Mouse (Mus musculus) stomach, embryonic 16.5 days (tissue): ENCODE measurements around the gene Tmem266. TPM values are rescaled to one million over a fixed set of nuclear protein-coding genes. Genes with fewer than 3 reads are reported as not detected.

Source experiments
- ATAC-seq: fragments of 200-750 bp; cut with Nextera tagmentation; 2 replicates; pipeline ENCODE4 v1.8.0; 2017; ENCODE audit warnings: moderate number of reproducible peaks, moderate TSS enrichment; ENCODE audit not compliant: insufficient read depth, low FRiP score
- H3K27ac ChIP-seq: fragments of 300-500 bp; sonication (generic); 2 replicates; pipeline ENCODE4 v1.5.1; 2014; ENCODE audit warnings: low read length
- H3K27me3 ChIP-seq: fragments of 300-500 bp; sonication (generic); 2 replicates; pipeline ENCODE4 v1.6.1; 2014; ENCODE audit warnings: low read length, control low read depth, mixed read lengths; ENCODE audit not compliant: control insufficient read depth, insufficient read depth
- H3K36me3 ChIP-seq: fragments of 300-500 bp; sonication (generic); 2 replicates; pipeline ENCODE4 v1.6.1; 2014; ENCODE audit warnings: low read length; ENCODE audit not compliant: control insufficient read depth, insufficient read depth
- H3K4me1 ChIP-seq: fragments of 300-500 bp; sonication (generic); 2 replicates; pipeline ENCODE4 v1.6.1; 2014; ENCODE audit warnings: low read length, control low read depth, mixed read lengths; ENCODE audit not compliant: control insufficient read depth, insufficient read depth
- H3K4me2 ChIP-seq: fragments of 300-500 bp; sonication (generic); 2 replicates; pipeline ENCODE4 v1.6.1; 2014; ENCODE audit warnings: low read depth, low read length, mixed read lengths
- H3K4me3 ChIP-seq: fragments of 300-500 bp; sonication (generic); replicated peaks from 2 replicates; pipeline ENCODE4 v1.5.1; 2014; ENCODE audit warnings: mild to moderate bottlenecking, low read length
- H3K9ac ChIP-seq: fragments of 300-500 bp; sonication (generic); 2 replicates; pipeline ENCODE4 v1.6.1; 2014; ENCODE audit warnings: low read length
- H3K9me3 ChIP-seq: fragments of 300-500 bp; sonication (generic); replicated peaks from 2 replicates; pipeline ENCODE4 v1.6.1; 2016; ENCODE audit warnings: low read length, control low read depth; ENCODE audit not compliant: control insufficient read depth
- WGBS: fragments of 180-500 bp; shearing (Covaris S2); extraction: QIAGEN DNeasy Blood & Tissue Kit; methylation state at CpG from one replicate; pipeline ENCODE4 v1.1.7; 2014; 5-methylcytosine and 5-hydroxymethylcytosine counted together
- polyA plus RNA-seq: library from polyadenylated mRNA; unstranded; fragments of >200 nt; fragmentation: Nextera tagmentation; extraction: Ambion mirVana; gene quantifications from 2 replicates; pipeline ENCODE4 v1.2.1, GENCODE M21; 2015

Tmem266 gene
- polyA plus RNA-seq, 1 experiment from 2014 or later = 1.2 TPM

DNA sequence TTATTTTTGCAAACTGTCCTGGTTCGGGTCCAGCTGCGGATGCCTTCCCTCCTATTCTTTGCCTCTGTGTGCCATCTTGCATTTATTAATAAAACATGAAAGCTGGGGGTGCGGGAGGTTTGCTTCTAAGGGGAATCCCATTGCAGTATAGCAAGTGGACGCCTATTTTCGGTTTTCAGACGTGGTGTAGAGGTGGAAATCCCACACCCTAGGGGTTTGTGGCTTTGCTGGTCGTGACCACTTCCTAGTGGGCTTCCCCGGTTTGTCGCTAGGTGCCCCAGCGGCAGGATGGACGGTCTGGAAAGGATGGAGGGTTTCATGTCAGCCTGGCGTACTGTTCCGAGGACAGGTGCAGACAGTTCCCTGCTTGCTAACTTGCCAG lies 512 bp downstream of the Tmem266 start:
- peak overlapping the region; percentile 82 for H3K4me3 ChIP-seq
- 0 out of 2 replicates have a peak, but pooled peaks have one; percentile 16 for ATAC-seq
- 1% methylated on average over 13 of the region's 13 CpGs for WGBS
- peaks cover 13% of the 10 kb centered on the region for H3K27me3 ChIP-seq
- H3K4me1 ChIP-seq = no peaks in the 10 kb centered on the region; the same call in 1 of the 2 replicates
- H3K9me3 ChIP-seq = no peaks in the 10 kb centered on the region
- H3K4me2 ChIP-seq = peak overlapping the region; percentile 94
- peak overlapping the region; percentile 83 for H3K9ac ChIP-seq
- H3K27ac ChIP-seq = no peak overlapping the region
- no peaks in the 10 kb centered on the region for H3K36me3 ChIP-seq

DNA sequence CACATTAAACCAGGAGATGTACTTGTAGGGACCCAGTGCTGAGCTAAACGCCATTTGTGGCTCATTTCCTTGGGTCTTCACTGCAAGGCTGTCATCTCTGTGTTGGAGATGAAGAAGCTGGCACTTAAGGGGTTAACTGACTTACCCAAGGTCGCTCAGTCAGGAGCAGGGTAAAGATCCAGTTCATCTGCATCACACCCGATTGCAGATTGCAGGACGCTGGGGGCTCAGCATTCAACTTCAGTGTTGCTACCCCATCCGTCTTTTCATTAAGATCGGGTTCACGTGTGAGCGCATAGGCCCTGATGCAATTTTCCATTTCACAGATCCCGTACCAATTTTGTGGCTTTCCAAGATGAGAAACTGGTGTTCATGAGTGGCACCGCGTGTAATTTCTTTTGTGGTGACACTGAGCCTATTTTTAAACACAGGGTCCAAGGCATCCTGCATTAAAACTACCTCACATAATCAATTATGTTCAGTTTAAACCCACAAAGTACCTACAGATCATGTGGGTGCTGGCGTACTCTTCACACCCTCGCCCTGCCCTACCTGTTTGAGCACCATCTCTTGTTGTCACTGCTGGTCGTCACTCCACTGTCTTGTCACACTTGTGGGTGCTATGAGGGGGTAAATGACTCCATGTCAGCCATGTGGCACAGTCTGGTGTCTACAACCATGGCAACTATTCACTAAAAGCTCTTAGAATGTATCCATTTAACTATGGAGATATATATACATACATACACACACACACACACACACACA lies 1.6 kb downstream of the Tmem266 start:
- H3K4me3 ChIP-seq = no peak overlapping the region
- no peak overlapping the region for H3K27ac ChIP-seq
- H3K4me2 ChIP-seq = no peak overlapping the region
- no peak for ATAC-seq
- H3K27me3 ChIP-seq = peaks cover 13% of the 10 kb centered on the region
- H3K9ac ChIP-seq = 0 out of 2 replicates have a peak overlapping the region, but pooled peaks have one; percentile 16
- no peaks in the 10 kb centered on the region; the same call in 1 of the 2 replicates for H3K4me1 ChIP-seq
- H3K36me3 ChIP-seq = no peaks in the 10 kb centered on the region
- no peaks in the 10 kb centered on the region for H3K9me3 ChIP-seq
- WGBS = 40% methylated on average over 14 of the region's 14 CpGs

DNA sequence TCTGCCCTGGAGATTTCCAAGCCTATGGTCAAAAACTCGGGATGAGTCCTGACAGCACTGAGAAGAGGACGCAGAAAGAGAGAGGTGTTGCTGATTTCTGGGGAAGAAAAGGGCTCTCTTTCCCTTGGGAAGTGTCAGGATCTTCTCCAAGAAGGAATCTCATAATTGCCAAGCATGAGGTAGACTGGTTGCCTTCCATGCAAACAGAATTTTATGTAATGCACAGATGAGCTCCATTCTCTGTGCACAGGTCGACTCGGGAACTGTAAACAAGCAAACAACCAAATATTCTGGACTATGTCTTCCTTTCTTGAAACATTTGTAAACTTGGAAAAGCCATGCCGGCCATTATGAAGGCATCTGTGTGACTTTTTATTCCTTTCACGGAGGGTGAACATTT lies 2.7 kb downstream of the Tmem266 start:
- 70% methylated on average over 6 of the region's 6 CpGs for whole genome bisulfite sequencing
- Histone ChIP-seq H3K4me1 (no peaks in the 10 kb centered on the region; the same call in 1 of the 2 replicates), H3K9ac (no peak overlapping the region), H3K36me3 (no peaks in the 10 kb centered on the region), H3K27me3 (peaks cover 13% of the 10 kb centered on the region), H3K9me3 (no peaks in the 10 kb centered on the region), H3K27ac (no peak overlapping the region), H3K4me2 (no peak overlapping the region), H3K4me3 (no peak overlapping the region)
- no peak for ATAC-seq

DNA sequence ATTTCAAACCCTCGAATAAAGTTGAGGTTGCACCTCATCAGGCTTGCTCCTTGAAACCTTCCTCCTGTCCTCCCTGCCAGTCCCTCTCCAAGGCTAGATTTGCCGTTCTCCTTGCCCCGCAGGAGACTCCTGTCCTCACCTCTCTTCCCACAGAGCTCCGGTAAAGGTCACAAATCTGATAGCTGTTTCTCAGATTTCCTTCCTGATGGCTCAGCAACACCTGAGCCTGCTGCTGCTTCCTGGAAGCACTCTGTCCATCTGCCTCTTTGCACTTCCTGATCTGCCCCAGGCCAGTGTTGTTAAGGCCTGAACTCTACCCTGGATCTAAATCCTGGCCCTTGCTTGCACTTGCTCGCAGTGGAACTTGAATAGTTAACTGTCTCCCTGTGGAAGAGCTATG lies 5.8 kb downstream of the Tmem266 start:
- H3K4me3 ChIP-seq = no peak overlapping the region
- H3K27me3 ChIP-seq = peaks cover 6% of the 10 kb centered on the region; the same call in 1 of the 2 replicates
- no peak overlapping the region for H3K9ac ChIP-seq
- WGBS = 33% methylated on average over 5 of the region's 5 CpGs
- no peaks in the 10 kb centered on the region for H3K9me3 ChIP-seq
- no peak overlapping the region for H3K27ac ChIP-seq
- no peak for ATAC-seq
- H3K4me1 ChIP-seq = no peaks in the 10 kb centered on the region
- no peak overlapping the region for H3K4me2 ChIP-seq
- H3K36me3 ChIP-seq = no peaks in the 10 kb centered on the region

DNA sequence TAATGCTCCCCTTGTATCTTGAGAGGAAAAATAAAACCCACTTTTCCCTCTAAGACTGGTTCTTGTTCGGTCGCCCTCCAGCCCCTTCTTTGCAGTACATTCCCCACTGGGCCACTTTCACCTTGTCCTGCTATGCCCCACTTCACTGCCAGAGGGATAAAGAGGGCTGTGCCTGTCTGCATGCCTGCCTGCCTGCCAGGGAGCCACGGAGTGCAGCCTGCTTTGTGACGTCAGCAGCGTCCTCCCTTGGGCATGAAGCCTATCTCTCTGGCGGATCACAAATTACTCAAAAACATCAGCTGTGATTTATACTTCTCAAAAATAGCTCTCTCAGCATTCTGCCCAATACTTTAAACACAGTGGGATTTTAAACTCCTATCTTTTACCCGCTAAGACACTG lies 6.2 kb downstream of the Tmem266 start:
- 34% methylated on average over 7 of the region's 7 CpGs for WGBS
- Histone ChIP-seq H3K4me3 (no peak overlapping the region), H3K9me3 (no peaks in the 10 kb centered on the region), H3K27me3 (peaks cover 5% of the 10 kb centered on the region; the same call in 1 of the 2 replicates), H3K27ac (no peak overlapping the region), H3K36me3 (no peaks in the 10 kb centered on the region), H3K4me1 (no peaks in the 10 kb centered on the region), H3K9ac (no peak overlapping the region), H3K4me2 (no peak overlapping the region)
- no peak; the same call in 1 of the 2 replicates for ATAC-seq

DNA sequence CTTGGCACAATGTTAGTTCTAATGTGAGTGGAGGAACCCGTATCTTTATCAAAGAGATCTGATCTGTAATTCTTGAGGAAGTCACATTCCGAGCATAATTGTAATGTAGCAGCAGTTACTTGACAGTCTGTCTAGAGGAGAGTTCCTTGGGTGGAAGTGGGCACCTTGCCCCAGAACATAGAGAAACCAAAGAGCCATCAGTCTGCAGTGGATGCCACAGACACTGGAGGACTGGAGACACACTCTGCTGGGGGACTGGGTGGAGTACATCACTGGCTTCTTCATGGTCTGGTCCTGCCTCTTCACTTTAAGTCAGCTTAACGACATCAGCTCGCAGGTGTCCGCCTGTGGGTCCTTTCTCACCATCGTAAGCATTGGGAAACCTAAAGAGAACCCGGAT lies 17.5 kb downstream of the Tmem266 start:
- Histone ChIP-seq H3K36me3 (no peaks in the 10 kb centered on the region), H3K4me2 (no peak overlapping the region), H3K27me3 (no peaks in the 10 kb centered on the region), H3K27ac (no peak overlapping the region), H3K9me3 (no peaks in the 10 kb centered on the region), H3K9ac (no peak overlapping the region), H3K4me1 (no peaks in the 10 kb centered on the region), H3K4me3 (no peak overlapping the region)
- WGBS = 77% methylated on average over 7 of the region's 7 CpGs
- ATAC-seq = no peak

DNA sequence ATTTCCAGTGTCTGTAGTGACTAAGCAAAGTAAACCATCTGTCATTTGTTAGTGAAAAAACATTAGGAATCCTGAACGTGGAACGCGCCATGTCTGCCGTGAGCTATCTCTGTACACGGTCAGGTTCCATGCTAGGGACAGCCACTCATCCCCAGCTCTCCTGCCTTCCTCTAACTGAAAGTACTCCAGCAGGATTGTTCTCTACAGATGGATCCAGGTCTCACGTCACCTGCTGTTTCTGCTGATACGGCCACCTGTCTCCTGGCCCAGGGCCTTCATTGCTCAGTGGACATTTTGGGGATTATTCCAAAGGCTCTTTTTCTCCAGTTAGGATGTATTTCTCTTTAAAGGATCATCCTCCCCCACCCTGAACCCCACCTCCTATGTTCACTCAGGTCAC lies 18.6 kb downstream of the Tmem266 start:
- Histone ChIP-seq H3K9me3 (no peaks in the 10 kb centered on the region), H3K27me3 (no peaks in the 10 kb centered on the region), H3K4me2 (no peak overlapping the region), H3K27ac (no peak overlapping the region), H3K4me3 (no peak overlapping the region), H3K9ac (no peak overlapping the region), H3K4me1 (no peaks in the 10 kb centered on the region), H3K36me3 (no peaks in the 10 kb centered on the region)
- WGBS = 83% methylated on average over 7 of the region's 7 CpGs
- no peak for ATAC-seq

DNA sequence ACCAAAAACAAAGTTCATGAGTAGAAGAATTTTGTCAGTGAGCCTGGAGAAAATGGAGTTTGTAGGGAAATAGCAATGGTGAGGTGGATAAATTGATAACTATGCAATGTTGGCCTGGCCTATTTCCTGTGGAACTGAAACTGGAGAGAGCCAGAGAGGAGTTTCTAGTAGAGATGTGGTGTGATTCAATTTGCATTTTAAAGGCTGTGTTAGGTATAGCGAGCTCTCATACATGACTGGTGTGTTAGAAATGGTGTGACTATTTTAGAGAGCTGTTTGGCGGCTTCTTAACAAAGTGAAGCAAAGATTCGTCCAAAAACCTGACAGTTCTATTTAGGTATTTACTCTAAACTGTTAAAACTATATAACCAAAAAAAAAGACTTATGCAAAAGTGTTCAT lies 22.0 kb downstream of the Tmem266 start:
- no peak overlapping the region for H3K27ac ChIP-seq
- no peaks in the 10 kb centered on the region for H3K4me1 ChIP-seq
- H3K9me3 ChIP-seq = no peaks in the 10 kb centered on the region
- no peak for ATAC-seq
- H3K9ac ChIP-seq = no peak overlapping the region
- WGBS = 85% methylated on average over 3 of the region's 3 CpGs
- H3K36me3 ChIP-seq = no peaks in the 10 kb centered on the region
- H3K27me3 ChIP-seq = no peaks in the 10 kb centered on the region
- H3K4me3 ChIP-seq = no peak overlapping the region
- no peak overlapping the region for H3K4me2 ChIP-seq

DNA sequence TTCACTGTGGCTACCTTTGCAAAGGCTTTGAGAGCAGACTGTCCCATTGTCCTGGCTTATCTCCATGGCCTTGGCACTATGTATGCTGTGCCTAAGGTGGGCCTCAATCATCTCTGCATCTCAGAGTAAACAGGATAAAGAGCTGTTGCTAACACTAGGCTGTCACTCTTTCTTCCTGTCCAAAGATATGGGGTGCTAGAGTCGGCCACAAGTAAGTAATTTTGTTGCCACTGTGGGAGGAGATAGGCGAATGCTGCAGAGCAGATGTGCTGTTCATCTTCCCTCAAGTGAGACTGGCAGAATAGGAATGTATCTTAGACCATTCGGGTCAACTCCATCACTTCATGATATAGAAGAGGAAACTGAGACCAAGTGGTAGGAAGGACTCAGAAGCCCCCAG lies 28.0 kb downstream of the Tmem266 start:
- Histone ChIP-seq H3K4me2 (no peak overlapping the region), H3K4me3 (no peak overlapping the region), H3K27me3 (no peaks in the 10 kb centered on the region), H3K9ac (no peak overlapping the region), H3K9me3 (no peaks in the 10 kb centered on the region), H3K36me3 (no peaks in the 10 kb centered on the region), H3K27ac (no peak overlapping the region), H3K4me1 (no peaks in the 10 kb centered on the region)
- 66% methylated on average over 3 of the region's 3 CpGs for WGBS
- no peak for ATAC-seq
